Mouse (Mus musculus): ENCODE measurements at regions not wholly inside any gene's neighbourhood (a gene's known extent, or its start where the extent isn't known, plus 50 kb on each side); places are given as distances from the start of the nearest gene placed in this dataset.

DNA sequence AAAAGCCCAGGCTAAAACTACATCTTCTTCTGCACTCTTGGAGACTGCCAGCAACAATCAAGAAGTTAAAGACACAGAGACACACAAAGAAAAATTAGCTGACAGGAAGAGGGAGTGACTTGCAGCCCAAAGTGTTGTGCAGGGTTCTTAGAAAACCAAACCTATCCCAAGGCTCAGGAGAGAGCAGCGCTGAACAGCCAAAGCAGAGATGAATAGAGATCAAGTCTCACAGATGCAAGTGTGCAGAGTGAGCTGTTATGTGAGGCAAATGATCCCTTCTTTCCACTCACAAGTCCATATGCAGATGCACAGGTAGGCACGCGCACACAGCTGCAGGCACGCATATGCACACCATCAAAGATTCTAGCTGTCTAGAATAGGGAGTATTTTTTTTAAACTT, 318.0 kb upstream of the Npvf start:
- 91% methylated on average over 4 of the region's 4 CpGs for WGBS
- H3K4me1 ChIP-seq (ENCODE audit: control insufficient read depth, insufficient read depth, low read length), result peaks cover 4% of the 10 kb centered on the region
- H3K4me3 ChIP-seq (ENCODE audit: insufficient read depth, low read depth, low read length), result no peak overlapping the region
- TF ChIP-seq CTCF (IDR thresholded peaks at IDR 0.05; ENCODE audit: insufficient read depth, low read depth, low read length), result no peak
- TF ChIP-seq POLR2A (IDR thresholded peaks at IDR 0.05; ENCODE audit: insufficient read depth, low read depth, low read length), result no peak
- no peak overlapping the region for H3K27ac ChIP-seq (ENCODE audit: insufficient read depth, low read depth, low read length)

DNA sequence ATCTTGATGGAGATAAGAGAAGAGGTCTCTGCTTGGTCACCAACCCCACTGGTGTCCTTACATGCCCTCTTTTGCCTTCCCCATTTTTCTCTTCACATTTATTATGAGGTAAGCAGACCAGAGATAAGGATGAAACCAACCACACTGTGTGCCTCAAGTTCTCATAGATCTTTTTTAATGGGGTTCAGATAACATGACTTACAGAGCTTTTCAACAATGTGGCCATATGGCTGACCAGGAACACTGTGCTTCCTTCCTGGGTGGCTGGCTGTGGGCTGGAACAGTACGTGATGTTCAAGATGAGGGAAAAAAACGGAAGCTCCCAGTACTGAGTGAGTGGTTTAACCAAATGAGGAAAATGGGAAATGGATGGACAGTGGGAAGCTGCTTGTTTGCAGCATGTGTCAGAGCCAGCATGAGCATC, 319.0 kb upstream of the Npvf start:
- Histone ChIP-seq H3K27ac (ENCODE audit: insufficient read depth, low read depth, low read length) (no peak overlapping the region), H3K4me3 (ENCODE audit: insufficient read depth, low read depth, low read length) (no peak overlapping the region), H3K4me1 (ENCODE audit: control insufficient read depth, insufficient read depth, low read length) (peaks cover 4% of the 10 kb centered on the region)
- 91% methylated on average over 2 of the region's 2 CpGs for WGBS
- TF ChIP-seq CTCF (IDR thresholded peaks at IDR 0.05; ENCODE audit: insufficient read depth, low read depth, low read length) (no peak), POLR2A (IDR thresholded peaks at IDR 0.05; ENCODE audit: insufficient read depth, low read depth, low read length) (no peak)

DNA sequence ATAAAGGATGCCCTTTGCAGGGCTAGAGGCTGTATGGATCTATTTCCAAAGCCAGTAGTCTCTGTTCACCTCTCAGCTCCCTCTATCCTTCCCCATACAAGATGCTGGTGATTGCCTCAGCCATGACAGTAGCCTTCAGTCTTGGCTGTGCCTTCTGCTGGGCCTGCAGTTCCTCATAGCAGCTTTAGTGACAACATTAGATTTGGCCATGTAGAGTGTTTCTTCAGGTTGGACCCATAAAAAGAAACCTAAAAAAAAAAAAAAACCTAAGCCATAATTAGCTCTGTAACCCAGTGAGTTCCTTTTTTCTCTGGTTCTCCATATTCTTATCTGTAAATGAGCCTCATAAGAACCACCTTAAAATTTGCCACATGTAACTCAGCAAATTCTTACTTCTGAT, 319.6 kb upstream of the Npvf start:
- TF ChIP-seq POLR2A (IDR thresholded peaks at IDR 0.05; ENCODE audit: insufficient read depth, low read depth, low read length), result no peak
- no peak overlapping the region for H3K27ac ChIP-seq (ENCODE audit: insufficient read depth, low read depth, low read length)
- peaks cover 4% of the 10 kb centered on the region for H3K4me1 ChIP-seq (ENCODE audit: control insufficient read depth, insufficient read depth, low read length)
- no peak overlapping the region for H3K4me3 ChIP-seq (ENCODE audit: insufficient read depth, low read depth, low read length)

DNA sequence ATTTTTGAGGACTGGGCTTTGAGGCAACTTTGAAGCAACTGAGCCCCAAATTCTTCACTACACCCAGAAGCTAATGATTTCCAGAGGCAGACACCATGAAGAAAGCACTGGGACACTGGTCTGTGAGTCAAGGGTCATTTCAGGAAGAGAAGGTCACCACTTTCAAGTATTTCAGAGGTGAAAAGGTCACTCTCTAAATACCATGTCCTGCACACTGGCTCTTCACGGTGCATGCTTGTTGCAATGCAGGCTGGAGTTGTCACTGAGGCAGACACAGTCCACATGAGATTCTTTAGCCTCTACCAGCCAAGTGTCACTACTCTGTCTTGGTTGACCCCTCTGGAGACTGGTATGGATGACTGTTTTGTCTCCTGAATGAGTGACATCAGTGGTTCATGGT, 320.7 kb upstream of the Npvf start:
- WGBS, result 82% methylated on average over 1 of the region's 1 CpGs
- Histone ChIP-seq H3K4me1 (ENCODE audit: control insufficient read depth, insufficient read depth, low read length) (peaks cover 4% of the 10 kb centered on the region), H3K4me3 (ENCODE audit: insufficient read depth, low read depth, low read length) (no peak overlapping the region), H3K27ac (ENCODE audit: insufficient read depth, low read depth, low read length) (no peak overlapping the region)
- TF ChIP-seq CTCF (IDR thresholded peaks at IDR 0.05; ENCODE audit: insufficient read depth, low read depth, low read length) (no peak), POLR2A (IDR thresholded peaks at IDR 0.05; ENCODE audit: insufficient read depth, low read depth, low read length) (no peak)

DNA sequence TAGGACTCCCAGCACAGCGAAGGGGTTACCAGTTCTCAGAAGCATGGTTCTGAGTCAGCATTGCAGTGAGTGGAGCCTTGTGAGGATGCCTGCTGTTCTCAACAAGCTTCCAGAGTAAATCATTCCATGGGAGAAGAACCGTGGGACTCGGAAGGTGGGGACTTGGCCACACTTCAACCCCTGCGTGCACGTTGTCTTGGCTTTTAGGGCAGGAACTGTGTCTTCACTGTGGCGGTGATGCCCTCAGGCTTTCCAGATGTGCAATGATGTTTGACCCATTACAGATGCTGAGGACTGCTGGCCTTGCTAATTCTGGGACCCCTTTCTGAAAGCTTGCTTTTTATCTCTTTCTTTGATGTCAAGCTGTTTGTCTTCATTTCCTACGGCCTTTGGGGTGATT, 322.7 kb upstream of the Npvf start:
- H3K4me3 ChIP-seq (ENCODE audit: insufficient read depth, low read depth, low read length), result no peak overlapping the region
- 64% methylated on average over 7 of the region's 7 CpGs for WGBS
- H3K4me1 ChIP-seq (ENCODE audit: control insufficient read depth, insufficient read depth, low read length), result peaks cover 4% of the 10 kb centered on the region
- no peak overlapping the region for H3K27ac ChIP-seq (ENCODE audit: insufficient read depth, low read depth, low read length)
- TF ChIP-seq CTCF (IDR thresholded peaks at IDR 0.05; ENCODE audit: insufficient read depth, low read depth, low read length), result no peak
- TF ChIP-seq POLR2A (IDR thresholded peaks at IDR 0.05; ENCODE audit: insufficient read depth, low read depth, low read length), result no peak

DNA sequence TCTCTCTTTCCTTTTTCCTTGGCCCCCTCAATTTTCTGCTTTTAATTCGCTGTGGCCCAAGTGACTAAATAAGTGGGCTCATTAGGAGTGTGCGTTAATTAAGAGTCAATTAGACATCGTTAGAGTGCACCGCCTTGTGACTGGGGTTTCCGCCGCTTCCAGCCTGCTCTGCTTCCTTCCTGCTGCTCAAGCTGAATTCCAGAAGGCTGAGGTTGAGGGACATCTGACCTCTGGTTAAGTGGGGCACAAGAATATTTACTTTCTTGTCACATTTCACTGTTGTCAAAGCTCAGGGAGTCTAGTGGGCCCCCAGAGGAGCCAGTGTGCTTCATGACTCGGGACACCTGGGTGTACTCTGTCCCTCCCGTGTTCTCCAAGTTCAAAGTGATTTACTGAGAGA, 323.1 kb upstream of the Npvf start:
- WGBS, result 52% methylated on average over 8 of the region's 8 CpGs
- no peak for TF ChIP-seq POLR2A (IDR thresholded peaks at IDR 0.05; ENCODE audit: insufficient read depth, low read depth, low read length)
- no peak for TF ChIP-seq CTCF (IDR thresholded peaks at IDR 0.05; ENCODE audit: insufficient read depth, low read depth, low read length)
- no peak overlapping the region for H3K4me3 ChIP-seq (ENCODE audit: insufficient read depth, low read depth, low read length)
- H3K27ac ChIP-seq (ENCODE audit: insufficient read depth, low read depth, low read length), result no peak overlapping the region
- H3K4me1 ChIP-seq (ENCODE audit: control insufficient read depth, insufficient read depth, low read length), result peaks cover 4% of the 10 kb centered on the region

DNA sequence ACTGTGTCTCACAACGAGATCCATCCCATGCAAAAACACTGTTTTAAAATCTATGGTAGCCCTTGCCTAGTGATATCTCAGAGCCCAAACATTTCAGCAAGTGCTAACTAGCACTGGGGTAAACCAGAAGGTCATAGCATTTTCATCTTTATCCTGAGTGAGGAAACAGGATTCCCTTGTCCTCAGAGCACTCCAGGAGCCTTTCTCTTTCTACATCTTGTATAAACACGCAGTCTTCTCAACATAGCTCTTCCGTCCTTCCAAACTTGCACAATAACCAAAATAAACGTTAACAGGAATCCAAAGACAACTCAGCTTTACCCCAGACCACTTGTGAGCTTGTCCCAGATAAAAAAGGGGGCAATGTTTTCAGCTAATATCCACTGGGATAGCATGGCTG, 323.8 kb upstream of the Npvf start:
- 84% methylated on average over 4 of the region's 4 CpGs for WGBS
- H3K4me3 ChIP-seq (ENCODE audit: insufficient read depth, low read depth, low read length), result no peak overlapping the region

DNA sequence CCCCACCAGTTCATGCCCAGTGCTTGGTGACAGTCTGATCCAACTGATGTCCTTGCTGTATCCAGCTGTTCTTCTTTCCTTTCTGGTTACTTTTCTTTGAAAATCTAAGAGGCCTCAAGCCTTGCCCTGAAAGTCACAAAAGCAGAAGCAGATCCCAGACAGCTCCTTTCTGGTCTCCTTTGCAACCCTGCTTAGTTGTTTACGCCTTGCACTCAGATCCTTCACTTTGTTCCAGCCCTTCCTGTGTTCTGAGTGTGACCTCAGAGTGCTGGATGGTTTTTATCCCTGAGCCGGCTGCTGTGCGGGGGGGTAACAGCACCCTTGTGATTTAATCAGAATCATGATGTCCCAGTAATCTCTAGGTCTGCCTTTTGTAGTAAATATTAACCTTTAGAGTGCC, 324.3 kb upstream of the Npvf start:
- no peak for TF ChIP-seq POLR2A (IDR thresholded peaks at IDR 0.05; ENCODE audit: insufficient read depth, low read depth, low read length)
- no peak for TF ChIP-seq CTCF (IDR thresholded peaks at IDR 0.05; ENCODE audit: insufficient read depth, low read depth, low read length)
- H3K27ac ChIP-seq (ENCODE audit: insufficient read depth, low read depth, low read length), result no peak overlapping the region
- WGBS, result 72% methylated on average over 3 of the region's 3 CpGs
- no peak overlapping the region for H3K4me3 ChIP-seq (ENCODE audit: insufficient read depth, low read depth, low read length)
- peaks cover 4% of the 10 kb centered on the region for H3K4me1 ChIP-seq (ENCODE audit: control insufficient read depth, insufficient read depth, low read length)

More for the DNA sequence above, 323.8 kb upstream of the Npvf start:
- Histone ChIP-seq H3K27ac (ENCODE audit: insufficient read depth, low read depth, low read length) (no peak overlapping the region), H3K4me1 (ENCODE audit: control insufficient read depth, insufficient read depth, low read length) (peaks cover 4% of the 10 kb centered on the region)
- no peak for TF ChIP-seq CTCF (IDR thresholded peaks at IDR 0.05; ENCODE audit: insufficient read depth, low read depth, low read length)
- TF ChIP-seq POLR2A (IDR thresholded peaks at IDR 0.05; ENCODE audit: insufficient read depth, low read depth, low read length), result no peak

DNA sequence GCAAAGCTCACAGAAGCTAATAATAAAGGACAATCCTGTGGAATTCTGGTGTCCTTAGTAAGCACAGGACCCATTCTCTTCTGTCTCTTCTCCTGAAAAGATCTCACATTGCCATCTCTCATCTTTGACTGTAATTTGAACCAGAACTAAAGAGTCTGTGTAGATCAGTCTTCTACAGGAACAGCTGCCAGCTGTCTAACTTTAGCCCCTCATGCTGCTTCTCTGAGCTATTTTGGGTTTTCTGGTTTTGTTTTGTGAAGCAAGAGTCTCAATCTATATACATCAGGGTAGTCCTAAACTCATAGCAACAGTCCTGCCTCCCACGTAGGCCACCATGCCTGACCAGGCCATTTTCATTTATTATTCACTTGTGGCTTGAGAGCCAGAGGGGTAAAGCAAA, 325.5 kb upstream of the Npvf start:
- TF ChIP-seq POLR2A (IDR thresholded peaks at IDR 0.05; ENCODE audit: insufficient read depth, low read depth, low read length) (no peak), CTCF (IDR thresholded peaks at IDR 0.05; ENCODE audit: insufficient read depth, low read depth, low read length) (no peak)
- Histone ChIP-seq H3K4me1 (ENCODE audit: control insufficient read depth, insufficient read depth, low read length) (peaks cover 4% of the 10 kb centered on the region), H3K27ac (ENCODE audit: insufficient read depth, low read depth, low read length) (no peak overlapping the region), H3K4me3 (ENCODE audit: insufficient read depth, low read depth, low read length) (no peak overlapping the region)
- 91% methylated on average over 1 of the region's 1 CpGs for WGBS

DNA sequence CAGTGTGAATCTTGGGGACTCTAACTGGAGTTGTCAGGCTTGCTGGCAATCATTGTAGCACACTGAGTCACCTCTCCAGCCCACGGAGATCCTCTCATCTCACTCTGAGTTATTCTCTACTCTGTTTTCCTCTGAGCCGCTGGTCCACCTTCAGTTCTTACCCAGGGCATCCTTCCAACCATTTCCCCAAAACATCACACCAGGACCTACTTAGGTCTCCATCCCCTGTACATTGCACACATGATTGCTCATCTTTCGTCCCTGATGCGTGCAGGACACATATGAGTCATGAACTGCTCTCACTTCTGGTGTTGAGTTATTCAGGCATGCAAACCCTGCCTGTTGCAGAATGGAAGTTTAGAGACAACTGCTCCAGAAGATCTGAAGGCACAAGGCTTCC, 326.1 kb upstream of the Npvf start:
- Histone ChIP-seq H3K27ac (ENCODE audit: insufficient read depth, low read depth, low read length) (no peak overlapping the region), H3K4me1 (ENCODE audit: control insufficient read depth, insufficient read depth, low read length) (peaks cover 4% of the 10 kb centered on the region), H3K4me3 (ENCODE audit: insufficient read depth, low read depth, low read length) (no peak overlapping the region)
- 97% methylated on average over 4 of the region's 4 CpGs for WGBS
- TF ChIP-seq CTCF (IDR thresholded peaks at IDR 0.05; ENCODE audit: insufficient read depth, low read depth, low read length), result no peak
- no peak for TF ChIP-seq POLR2A (IDR thresholded peaks at IDR 0.05; ENCODE audit: insufficient read depth, low read depth, low read length)
